Mouse (Mus musculus): Measurements from ENCODE around the gene Ada. TPM values are rescaled to one million over a fixed set of nuclear protein-coding genes. Genes with fewer than 3 reads are reported as not detected.

Ada gene
- polyA plus RNA-seq, 1 experiment from 2014 or later: 5.6 TPM

- WGBS: 5% methylated on average over 13 of the region's 13 CpGs
- Histone ChIP-seq H3K9me3 (ENCODE audit: control insufficient read depth, low read length) (no peaks in the 10 kb centered on the region), H3K27me3 (ENCODE audit: control insufficient read depth, insufficient read depth, low read length) (peaks cover 20% of the 10 kb centered on the region), H3K4me1 (ENCODE audit: control insufficient read depth, insufficient read depth, low read length) (peaks cover 11% of the 10 kb centered on the region), H3K4me3 (ENCODE audit: low read depth, low read length) (no peak overlapping the region), H3K27ac (ENCODE audit: low read depth, low read length) (no peak overlapping the region), H3K36me3 (ENCODE audit: control insufficient read depth, insufficient read depth, low read length) (no peaks in the 10 kb centered on the region), H3K9ac (ENCODE audit: low read length) (no peak overlapping the region), H3K4me2 (no peak overlapping the region)
- ATAC-seq (ENCODE audit: low FRiP score) (no peak), DNase-seq (ENCODE audit: low spot score, missing footprints) (peak; percentile 88)
These were observed 26.6 kb upstream of the Ada start for GRCm38 (mm10) chr2:163776661-163777060.

GRCm38 (mm10) chr2:163770731-163771130 is 20.7 kb upstream of the Ada start:
- WGBS: 89% methylated on average over 8 of the region's 8 CpGs
- no peaks in the 10 kb centered on the region for H3K4me1 ChIP-seq (ENCODE audit: control insufficient read depth, insufficient read depth, low read length)
- no peaks in the 10 kb centered on the region for H3K9me3 ChIP-seq (ENCODE audit: control insufficient read depth, low read length)
- peaks cover 8% of the 10 kb centered on the region for H3K27me3 ChIP-seq (ENCODE audit: control insufficient read depth, insufficient read depth, low read length)
- ATAC-seq (ENCODE audit: low FRiP score): no peak
- H3K4me3 ChIP-seq (ENCODE audit: low read depth, low read length): no peak overlapping the region
- DNase-seq (ENCODE audit: low spot score, missing footprints): no peak
- no peak overlapping the region for H3K4me2 ChIP-seq
- H3K36me3 ChIP-seq (ENCODE audit: control insufficient read depth, insufficient read depth, low read length): no peaks in the 10 kb centered on the region
- no peak overlapping the region for H3K9ac ChIP-seq (ENCODE audit: low read length)
- H3K27ac ChIP-seq (ENCODE audit: low read depth, low read length): no peak overlapping the region

GRCm38 (mm10) chr2:163766890-163767289 is 16.9 kb upstream of the Ada start:
- ATAC-seq (ENCODE audit: low FRiP score) (no peak), DNase-seq (ENCODE audit: low spot score, missing footprints) (no peak)
- no peaks in the 10 kb centered on the region for H3K4me1 ChIP-seq (ENCODE audit: control insufficient read depth, insufficient read depth, low read length)

GRCm38 (mm10) chr2:163766261-163766660 is 16.2 kb upstream of the Ada start:
- H3K4me3 ChIP-seq (ENCODE audit: low read depth, low read length): no peak overlapping the region
- no peaks in the 10 kb centered on the region for H3K9me3 ChIP-seq (ENCODE audit: control insufficient read depth, low read length)
- no peaks in the 10 kb centered on the region for H3K27me3 ChIP-seq (ENCODE audit: control insufficient read depth, insufficient read depth, low read length)
- H3K27ac ChIP-seq (ENCODE audit: low read depth, low read length): no peak overlapping the region
- no peak overlapping the region for H3K4me2 ChIP-seq
- H3K4me1 ChIP-seq (ENCODE audit: control insufficient read depth, insufficient read depth, low read length): no peaks in the 10 kb centered on the region
- DNase-seq (ENCODE audit: low spot score, missing footprints) (peak; percentile 61), ATAC-seq (ENCODE audit: low FRiP score) (no peak)
- H3K36me3 ChIP-seq (ENCODE audit: control insufficient read depth, insufficient read depth, low read length): no peaks in the 10 kb centered on the region
- no peak overlapping the region for H3K9ac ChIP-seq (ENCODE audit: low read length)

More at GRCm38 (mm10) chr2:163766890-163767289, 16.9 kb upstream of the Ada start:
- Histone ChIP-seq H3K36me3 (ENCODE audit: control insufficient read depth, insufficient read depth, low read length) (no peaks in the 10 kb centered on the region), H3K4me3 (ENCODE audit: low read depth, low read length) (no peak overlapping the region), H3K27me3 (ENCODE audit: control insufficient read depth, insufficient read depth, low read length) (no peaks in the 10 kb centered on the region), H3K4me2 (no peak overlapping the region), H3K27ac (ENCODE audit: low read depth, low read length) (no peak overlapping the region), H3K9me3 (ENCODE audit: control insufficient read depth, low read length) (no peaks in the 10 kb centered on the region), H3K9ac (ENCODE audit: low read length) (no peak overlapping the region)
- WGBS: 78% methylated on average over 1 of the region's 1 CpGs

GRCm38 (mm10) chr2:163761402-163761801 is 11.4 kb upstream of the Ada start:
- Histone ChIP-seq H3K27ac (ENCODE audit: low read depth, low read length) (no peak overlapping the region), H3K9me3 (ENCODE audit: control insufficient read depth, low read length) (no peaks in the 10 kb centered on the region), H3K4me1 (ENCODE audit: control insufficient read depth, insufficient read depth, low read length) (no peaks in the 10 kb centered on the region), H3K9ac (ENCODE audit: low read length) (no peak overlapping the region), H3K4me2 (no peak overlapping the region), H3K27me3 (ENCODE audit: control insufficient read depth, insufficient read depth, low read length) (no peaks in the 10 kb centered on the region), H3K36me3 (ENCODE audit: control insufficient read depth, insufficient read depth, low read length) (no peaks in the 10 kb centered on the region), H3K4me3 (ENCODE audit: low read depth, low read length) (no peak overlapping the region)
- DNase-seq (ENCODE audit: low spot score, missing footprints): no peak
- WGBS: 86% methylated on average over 7 of the region's 7 CpGs
- ATAC-seq (ENCODE audit: low FRiP score): no peak

- no peak overlapping the region for H3K27ac ChIP-seq (ENCODE audit: low read depth, low read length)
- H3K9me3 ChIP-seq (ENCODE audit: control insufficient read depth, low read length): no peaks in the 10 kb centered on the region
- no peak for ATAC-seq (ENCODE audit: low FRiP score)
- no peaks in the 10 kb centered on the region for H3K4me1 ChIP-seq (ENCODE audit: control insufficient read depth, insufficient read depth, low read length)
- no peak overlapping the region for H3K4me2 ChIP-seq
- H3K36me3 ChIP-seq (ENCODE audit: control insufficient read depth, insufficient read depth, low read length): no peaks in the 10 kb centered on the region
- DNase-seq (ENCODE audit: low spot score, missing footprints): no peak
- H3K9ac ChIP-seq (ENCODE audit: low read length): no peak overlapping the region
- H3K4me3 ChIP-seq (ENCODE audit: low read depth, low read length): no peak overlapping the region
- WGBS: 84% methylated on average over 6 of the region's 6 CpGs
- H3K27me3 ChIP-seq (ENCODE audit: control insufficient read depth, insufficient read depth, low read length): no peaks in the 10 kb centered on the region
These were observed 10.6 kb upstream of the Ada start for GRCm38 (mm10) chr2:163760589-163760988.

- no peak overlapping the region for H3K4me3 ChIP-seq (ENCODE audit: low read depth, low read length)
- no peaks in the 10 kb centered on the region for H3K9me3 ChIP-seq (ENCODE audit: control insufficient read depth, low read length)
- H3K27me3 ChIP-seq (ENCODE audit: control insufficient read depth, insufficient read depth, low read length): no peaks in the 10 kb centered on the region
- H3K4me2 ChIP-seq: no peak overlapping the region
- no peak overlapping the region for H3K9ac ChIP-seq (ENCODE audit: low read length)
- no peaks in the 10 kb centered on the region for H3K36me3 ChIP-seq (ENCODE audit: control insufficient read depth, insufficient read depth, low read length)
- DNase-seq (ENCODE audit: low spot score, missing footprints): no peak
- no peaks in the 10 kb centered on the region for H3K4me1 ChIP-seq (ENCODE audit: control insufficient read depth, insufficient read depth, low read length)
- 69% methylated on average over 2 of the region's 2 CpGs for WGBS
- ATAC-seq (ENCODE audit: low FRiP score): no peak
- no peak overlapping the region for H3K27ac ChIP-seq (ENCODE audit: low read depth, low read length)
These were observed 8.1 kb upstream of the Ada start for GRCm38 (mm10) chr2:163758146-163758545.

- Histone ChIP-seq H3K9ac (ENCODE audit: low read length) (no peak overlapping the region), H3K4me1 (ENCODE audit: control insufficient read depth, insufficient read depth, low read length) (no peaks in the 10 kb centered on the region), H3K36me3 (ENCODE audit: control insufficient read depth, insufficient read depth, low read length) (no peaks in the 10 kb centered on the region), H3K27me3 (ENCODE audit: control insufficient read depth, insufficient read depth, low read length) (no peaks in the 10 kb centered on the region), H3K4me3 (ENCODE audit: low read depth, low read length) (no peak overlapping the region), H3K27ac (ENCODE audit: low read depth, low read length) (no peak overlapping the region), H3K4me2 (no peak overlapping the region), H3K9me3 (ENCODE audit: control insufficient read depth, low read length) (no peaks in the 10 kb centered on the region)
- 11% methylated on average over 2 of the region's 2 CpGs for WGBS
- no peak for ATAC-seq (ENCODE audit: low FRiP score)
- no peak for DNase-seq (ENCODE audit: low spot score, missing footprints)
These were observed 6.7 kb upstream of the Ada start for GRCm38 (mm10) chr2:163756723-163757122.

- Histone ChIP-seq H3K4me2 (no peak overlapping the region), H3K9ac (ENCODE audit: low read length) (no peak overlapping the region), H3K27ac (ENCODE audit: low read depth, low read length) (no peak overlapping the region), H3K27me3 (ENCODE audit: control insufficient read depth, insufficient read depth, low read length) (0 out of 2 replicates have a peak, but pooled peaks cover 2% of the 10 kb centered on the region), H3K4me3 (ENCODE audit: low read depth, low read length) (no peak overlapping the region), H3K9me3 (ENCODE audit: control insufficient read depth, low read length) (no peaks in the 10 kb centered on the region), H3K4me1 (ENCODE audit: control insufficient read depth, insufficient read depth, low read length) (peaks cover 7% of the 10 kb centered on the region; the same call in 1 of the 2 replicates), H3K36me3 (ENCODE audit: control insufficient read depth, insufficient read depth, low read length) (no peaks in the 10 kb centered on the region)
- ATAC-seq (ENCODE audit: low FRiP score) (no peak), DNase-seq (ENCODE audit: low spot score, missing footprints) (no peak)
- 77% methylated on average over 5 of the region's 5 CpGs for WGBS
These were observed 4.2 kb upstream of the Ada start for GRCm38 (mm10) chr2:163754228-163754627.

Measured in midbrain, embryonic 11.5 days (tissue).